Mouse (Mus musculus) liver, embryonic 16.5 days (tissue): ENCODE data around the gene Slc28a1. TPM values are rescaled to one million over a fixed set of nuclear protein-coding genes. Genes with fewer than 3 reads are reported as not detected.
"Not testable (repeated sequence)": the region's sequence is repeated elsewhere in the genome, so short reads cannot be mapped to it uniquely, and the experiment has no call there.

ENCODE experiments used
- ATAC-seq: fragments of 200-750 bp; cut with Nextera tagmentation; 2 replicates; pipeline ENCODE4 v1.8.0; 2017; ENCODE audit warnings: low read depth, mild to moderate bottlenecking, moderate number of reproducible peaks, moderate library complexity
- H3K27ac ChIP-seq: fragments of 300-500 bp; sonication (generic); 2 replicates; pipeline ENCODE4 v1.5.1; 2014; ENCODE audit warnings: mild to moderate bottlenecking, low read length
- H3K27me3 ChIP-seq: fragments of 300-500 bp; sonication (generic); 2 replicates; pipeline ENCODE4 v1.6.1; 2014; ENCODE audit warnings: low read depth, low read length, mixed read lengths; ENCODE audit not compliant: control insufficient read depth, insufficient read depth
- H3K36me3 ChIP-seq: fragments of 300-500 bp; sonication (generic); 2 replicates; pipeline ENCODE4 v1.6.1; 2014; ENCODE audit warnings: mild to moderate bottlenecking; ENCODE audit not compliant: control insufficient read depth, insufficient read depth
- H3K4me1 ChIP-seq: fragments of 300-500 bp; sonication (generic); 2 replicates; pipeline ENCODE4 v1.6.1; 2014; ENCODE audit warnings: low read depth, low read length, mixed read lengths; ENCODE audit not compliant: control insufficient read depth
- H3K4me2 ChIP-seq: fragments of 300-500 bp; sonication (generic); 2 replicates; pipeline ENCODE4 v1.6.1; 2014; ENCODE audit warnings: low read depth, low read length, mixed read lengths
- H3K4me3 ChIP-seq: fragments of 300-500 bp; sonication (generic); 2 replicates; pipeline ENCODE4 v1.5.1; 2014; ENCODE audit warnings: low read depth, mild to moderate bottlenecking, low read length
- H3K9ac ChIP-seq: fragments of 300-500 bp; sonication (generic); 2 replicates; pipeline ENCODE4 v1.6.1; 2014; ENCODE audit warnings: low read depth, low read length
- H3K9me3 ChIP-seq: fragments of 300-500 bp; sonication (generic); replicated peaks from 2 replicates; pipeline ENCODE4 v1.6.1; 2016; ENCODE audit warnings: low read length; ENCODE audit not compliant: control insufficient read depth
- WGBS: fragments of 180-500 bp; shearing (Covaris S2); extraction: QIAGEN DNeasy Blood & Tissue Kit; methylation state at CpG from one replicate; pipeline ENCODE4 v1.1.7; 2014; ENCODE audit not compliant: insufficient replicate concordance; 5-methylcytosine and 5-hydroxymethylcytosine counted together
- polyA plus RNA-seq: library from polyadenylated mRNA; unstranded; fragments of >200 nt; fragmentation: Nextera tagmentation; extraction: Ambion mirVana; gene quantifications from 2 replicates; pipeline ENCODE4 v1.2.1, GENCODE M21; 2015

Slc28a1 gene
- polyA plus RNA-seq, 1 experiment from 2014 or later, result 0.96 TPM

DNA sequence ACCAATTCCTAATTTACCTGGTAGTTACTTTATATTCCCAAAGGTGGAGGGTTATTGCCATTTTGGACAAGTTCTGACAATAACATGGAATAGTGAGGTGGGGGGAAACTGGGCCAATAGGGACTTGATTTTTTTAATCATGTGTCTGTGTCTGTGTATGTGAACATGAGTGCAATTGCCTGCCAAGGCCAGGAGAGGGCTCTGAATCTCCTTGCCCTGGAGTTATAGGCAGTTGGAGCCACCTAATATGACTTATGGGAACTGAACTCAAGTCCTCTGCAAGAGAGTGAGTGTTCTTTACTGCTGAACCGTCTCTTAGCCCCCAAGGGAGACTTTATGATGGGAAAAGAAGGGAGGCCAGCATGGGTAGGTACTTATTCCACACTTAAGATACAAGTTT, 70.1 kb downstream of the Slc28a1 start:
- no peak overlapping the region for H3K4me2 ChIP-seq
- no peak overlapping the region for H3K9ac ChIP-seq
- peaks cover 2% of the 10 kb centered on the region; the same call in 1 of the 2 replicates for H3K9me3 ChIP-seq
- H3K36me3 ChIP-seq, result no peaks in the 10 kb centered on the region
- no peaks in the 10 kb centered on the region for H3K4me1 ChIP-seq
- 61% methylated on average over 1 of the region's 1 CpGs for WGBS
- no peak overlapping the region for H3K4me3 ChIP-seq
- no peak for ATAC-seq
- H3K27ac ChIP-seq, result no peak overlapping the region
- H3K27me3 ChIP-seq, result no peaks in the 10 kb centered on the region

- H3K27ac ChIP-seq, H3K4me3 ChIP-seq, H3K9ac ChIP-seq, H3K4me1 ChIP-seq, H3K36me3 ChIP-seq, ATAC-seq, H3K27me3 ChIP-seq, H3K4me2 ChIP-seq, H3K9me3 ChIP-seq: not testable (repeated sequence)
Measured at GRCm38 (mm10) chr7:81186036-81186435, 71.4 kb downstream of the Slc28a1 start.

GRCm38 (mm10) chr7:81189180-81189579, 74.6 kb downstream of the Slc28a1 start:
- no peak overlapping the region for H3K27ac ChIP-seq
- H3K9ac ChIP-seq, result no peak overlapping the region
- WGBS, result 63% methylated on average over 9 of the region's 9 CpGs
- no peak overlapping the region for H3K4me3 ChIP-seq
- peaks cover 2% of the 10 kb centered on the region; the same call in 1 of the 2 replicates for H3K9me3 ChIP-seq
- no peak for ATAC-seq
- H3K27me3 ChIP-seq, result no peaks in the 10 kb centered on the region
- no peaks in the 10 kb centered on the region for H3K4me1 ChIP-seq
- no peaks in the 10 kb centered on the region for H3K36me3 ChIP-seq
- H3K4me2 ChIP-seq, result no peak overlapping the region

DNA sequence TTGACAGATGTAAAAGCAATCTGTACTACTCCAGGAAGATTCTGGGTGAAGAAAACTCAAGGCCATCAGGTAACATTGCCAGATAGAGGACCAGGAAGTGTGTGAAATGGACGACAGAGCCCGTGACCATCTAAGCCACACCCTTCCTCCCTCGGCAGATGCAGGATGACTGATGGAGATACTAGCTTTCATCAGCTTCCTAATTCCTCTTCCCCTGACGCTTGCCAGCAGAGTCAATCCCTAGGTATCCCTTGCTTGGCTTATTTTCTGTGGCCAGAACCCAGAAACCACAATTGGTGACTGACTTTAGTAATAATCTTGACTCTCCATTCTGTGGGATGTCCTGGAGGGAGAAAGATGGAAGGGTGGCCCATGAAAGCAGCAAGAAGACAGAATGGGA, 80.9 kb downstream of the Slc28a1 start:
- no peak overlapping the region for H3K27ac ChIP-seq
- H3K9me3 ChIP-seq, result no peaks in the 10 kb centered on the region
- peaks cover 6% of the 10 kb centered on the region for H3K4me1 ChIP-seq
- no peak for ATAC-seq
- WGBS, result 13% methylated on average over 4 of the region's 4 CpGs
- H3K27me3 ChIP-seq, result no peaks in the 10 kb centered on the region
- H3K4me3 ChIP-seq, result no peak overlapping the region
- no peak overlapping the region for H3K9ac ChIP-seq
- H3K4me2 ChIP-seq, result no peak overlapping the region
- no peaks in the 10 kb centered on the region for H3K36me3 ChIP-seq

DNA sequence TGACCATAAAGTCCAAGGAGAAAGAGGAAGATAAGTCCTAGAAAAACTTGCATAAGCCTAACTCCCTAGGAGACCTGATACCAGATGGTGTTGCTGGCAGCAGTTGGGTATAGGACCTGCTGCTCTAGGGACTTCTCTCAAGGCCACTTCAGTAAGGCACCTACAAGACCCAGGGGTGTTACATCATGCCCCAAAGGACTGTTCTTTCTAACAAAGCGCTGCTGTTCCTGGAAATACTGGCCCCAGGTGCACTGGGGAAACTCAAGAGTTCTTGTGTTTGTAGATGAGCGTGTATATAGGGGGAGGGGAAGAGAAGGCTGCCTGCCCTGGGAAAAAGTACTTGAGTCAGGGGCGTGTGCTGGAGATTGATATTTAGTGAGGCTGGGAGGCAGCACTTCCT, 82.2 kb downstream of the Slc28a1 start:
- Histone ChIP-seq H3K9me3 (no peaks in the 10 kb centered on the region), H3K36me3 (no peaks in the 10 kb centered on the region), H3K4me3 (no peak overlapping the region), H3K4me1 (peaks cover 6% of the 10 kb centered on the region), H3K4me2 (no peak overlapping the region), H3K27me3 (no peaks in the 10 kb centered on the region), H3K27ac (no peak overlapping the region), H3K9ac (no peak overlapping the region)
- ATAC-seq, result no peak
- WGBS, result 44% methylated on average over 3 of the region's 3 CpGs

DNA sequence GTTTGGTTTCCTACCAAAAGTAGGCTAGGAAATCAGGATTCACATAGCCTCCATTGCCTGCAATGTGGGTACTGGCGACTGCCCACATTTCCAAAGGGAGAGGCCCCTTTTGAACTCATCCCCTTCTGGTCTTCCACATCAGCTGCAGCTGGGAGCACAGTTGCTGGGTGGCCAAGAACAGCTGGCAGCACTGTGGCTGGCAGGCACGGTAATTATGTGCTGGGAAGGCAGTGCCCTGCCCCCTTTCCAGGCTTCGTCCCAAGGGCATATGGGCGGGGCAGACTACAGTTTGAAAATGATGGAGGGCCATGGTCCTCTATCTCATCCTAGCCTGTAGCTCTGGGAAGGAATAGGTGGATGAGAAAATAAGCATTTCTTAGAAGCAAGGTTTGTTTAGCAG, 83.9 kb downstream of the Slc28a1 start:
- H3K4me3 ChIP-seq, result no peak overlapping the region
- no peaks in the 10 kb centered on the region for H3K27me3 ChIP-seq
- no peak overlapping the region for H3K4me2 ChIP-seq
- WGBS, result 33% methylated on average over 4 of the region's 4 CpGs
- H3K4me1 ChIP-seq, result peaks cover 6% of the 10 kb centered on the region
- ATAC-seq, result no peak
- no peaks in the 10 kb centered on the region for H3K9me3 ChIP-seq
- H3K27ac ChIP-seq, result no peak overlapping the region
- no peak overlapping the region for H3K9ac ChIP-seq
- H3K36me3 ChIP-seq, result no peaks in the 10 kb centered on the region

DNA sequence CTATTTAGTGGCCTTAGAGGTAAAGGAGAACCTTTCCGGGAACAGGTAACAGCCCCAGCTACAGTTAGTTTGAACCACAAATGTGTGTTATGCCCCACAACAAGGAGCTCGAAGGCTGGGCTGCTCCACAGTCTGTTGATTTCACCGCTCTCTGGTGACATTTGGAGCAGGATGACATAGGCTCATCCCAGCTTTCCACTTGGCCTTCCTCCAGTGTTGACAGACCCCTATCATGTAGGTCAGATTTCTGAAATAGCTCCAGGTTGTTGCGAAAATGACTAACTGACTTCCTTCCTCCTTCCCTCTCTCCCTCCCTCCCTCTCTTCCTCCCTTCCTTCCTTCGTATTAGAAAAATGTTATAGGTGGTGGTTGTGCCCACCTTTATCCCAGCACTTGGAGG, 84.5 kb downstream of the Slc28a1 start:
- H3K9ac ChIP-seq, result no peak overlapping the region
- no peaks in the 10 kb centered on the region for H3K27me3 ChIP-seq
- WGBS, result 27% methylated on average over 5 of the region's 5 CpGs
- no peaks in the 10 kb centered on the region for H3K9me3 ChIP-seq
- peaks cover 6% of the 10 kb centered on the region for H3K4me1 ChIP-seq
- no peak overlapping the region for H3K4me3 ChIP-seq
- no peak overlapping the region for H3K27ac ChIP-seq
- no peaks in the 10 kb centered on the region for H3K36me3 ChIP-seq
- ATAC-seq, result peak; percentile 72
- no peak overlapping the region for H3K4me2 ChIP-seq

DNA sequence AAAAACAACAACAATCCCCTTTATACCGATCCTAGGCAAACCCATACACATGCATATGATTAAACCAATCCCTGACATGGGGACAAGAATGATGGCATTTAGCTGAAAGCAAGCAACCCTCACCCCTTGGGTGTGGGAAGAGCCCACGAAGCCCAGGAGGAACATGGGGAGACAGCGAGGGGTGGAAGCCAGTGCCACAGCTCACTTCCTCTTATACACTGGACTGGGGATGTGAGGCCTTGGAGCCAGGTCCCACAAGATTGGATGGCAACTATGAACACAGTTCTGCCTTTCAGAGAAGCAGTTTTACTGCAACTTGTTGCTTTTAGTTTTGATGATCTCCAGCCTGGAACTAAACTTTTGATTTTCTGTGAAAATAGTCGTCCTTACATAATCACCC, 85.2 kb downstream of the Slc28a1 start:
- WGBS, result 22% methylated on average over 4 of the region's 4 CpGs
- no peaks in the 10 kb centered on the region for H3K9me3 ChIP-seq

DNA sequence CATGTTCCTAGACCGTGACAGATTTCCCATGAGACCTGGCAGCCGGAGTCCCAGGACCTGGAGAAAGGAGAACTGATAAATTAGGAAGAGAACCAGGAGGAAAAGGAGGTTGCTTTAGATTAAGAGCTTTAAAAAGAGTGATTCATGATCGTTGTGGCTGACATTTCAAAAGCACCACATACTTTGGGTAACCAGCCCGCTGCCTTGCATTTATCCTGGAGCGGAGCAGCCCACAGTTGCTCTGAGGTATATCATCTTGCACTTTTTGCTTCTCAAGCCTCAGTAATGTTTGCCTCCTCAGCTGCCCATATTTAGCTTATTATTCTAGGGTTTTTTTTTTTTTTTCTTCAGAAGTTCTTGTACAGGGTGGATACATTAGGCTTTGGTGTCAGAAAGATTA, 87.8 kb downstream of the Slc28a1 start:
- peaks cover 6% of the 10 kb centered on the region for H3K4me1 ChIP-seq
- no peak overlapping the region for H3K4me2 ChIP-seq
- no peak overlapping the region for H3K9ac ChIP-seq
- WGBS, result 53% methylated on average over 5 of the region's 5 CpGs
- H3K27ac ChIP-seq, result no peak overlapping the region
- ATAC-seq, result no peak
- H3K36me3 ChIP-seq, result no peaks in the 10 kb centered on the region
- no peaks in the 10 kb centered on the region for H3K27me3 ChIP-seq
- H3K9me3 ChIP-seq, result no peaks in the 10 kb centered on the region
- no peak overlapping the region for H3K4me3 ChIP-seq

More for the DNA sequence above, 85.2 kb downstream of the Slc28a1 start:
- no peak for ATAC-seq
- Histone ChIP-seq H3K4me2 (no peak overlapping the region), H3K4me3 (no peak overlapping the region), H3K27me3 (no peaks in the 10 kb centered on the region), H3K4me1 (peaks cover 6% of the 10 kb centered on the region), H3K36me3 (no peaks in the 10 kb centered on the region), H3K27ac (no peak overlapping the region), H3K9ac (no peak overlapping the region)

- WGBS, result 66% methylated on average over 10 of the region's 10 CpGs
- not testable (repeated sequence) for H3K27ac ChIP-seq, ATAC-seq, H3K27me3 ChIP-seq, H3K36me3 ChIP-seq, H3K4me2 ChIP-seq, H3K4me1 ChIP-seq, H3K9ac ChIP-seq, H3K9me3 ChIP-seq, H3K4me3 ChIP-seq
Measured at GRCm38 (mm10) chr7:81203576-81203975, 89.0 kb downstream of the Slc28a1 start.
